Mouse (Mus musculus) bone marrow macrophage, adult 2 months (primary cell): ENCODE results near the gene She.

Experiments used
- CTCF ChIP-seq: IDR thresholded peaks from 2 replicates; pipeline ENCODE4 v1.5.1; 2012; ENCODE audit warnings: low read depth, mild to moderate bottlenecking, low read length, moderate library complexity
- POLR2A ChIP-seq: IDR thresholded peaks from 2 replicates; pipeline ENCODE4 v1.6.1; 2012; ENCODE audit warnings: mild to moderate bottlenecking, low read depth, low read length, borderline replicate concordance

- no peak for TF ChIP-seq POLR2A
- no peak for TF ChIP-seq CTCF
Measured at GRCm38 (mm10) chr3:89805179-89805578, 26.0 kb upstream of the She start.
